Mouse (Mus musculus): ENCODE measurements around the gene Gimap9. TPM values are rescaled to one million over a fixed set of nuclear protein-coding genes. Genes with fewer than 3 reads are reported as not detected.
A peak's percentile ranks its signal among the peaks of the same experiment; 100 is the strongest.

The Gimap9 gene
- total RNA-seq, 2 experiments from 2014 or later: 9.0 TPM

GRCm38 (mm10) chr6:48689320-48689719 lies 13.4 kb downstream of the Gimap9 start:
- no peak for DNase-seq

GRCm38 (mm10) chr6:48692962-48693361 lies 17.0 kb downstream of the Gimap9 start:
- no peak for DNase-seq

- DNase-seq: no peak
Measured at GRCm38 (mm10) chr6:48696830-48697554, 21.1 kb downstream of the Gimap9 start.

GRCm38 (mm10) chr6:48697555-48697930 lies 21.6 kb downstream of the Gimap9 start:
- no peak for DNase-seq

GRCm38 (mm10) chr6:48698066-48698856 lies 22.3 kb downstream of the Gimap9 start:
- DNase-seq: no peak

- no peak for DNase-seq
Measured at GRCm38 (mm10) chr6:48698888-48699287, 23.0 kb downstream of the Gimap9 start.

GRCm38 (mm10) chr6:48700251-48701075 lies 24.5 kb downstream of the Gimap9 start:
- DNase-seq: no peak

GRCm38 (mm10) chr6:48702146-48702545 lies 26.2 kb downstream of the Gimap9 start:
- no peak for DNase-seq

- no peak for DNase-seq
Measured at GRCm38 (mm10) chr6:48702601-48703000, 26.7 kb downstream of the Gimap9 start.

GRCm38 (mm10) chr6:48704146-48704545 lies 28.2 kb downstream of the Gimap9 start:
- DNase-seq: no peak

GRCm38 (mm10) chr6:48706130-48706529 lies 30.2 kb downstream of the Gimap9 start:
- DNase-seq: no peak

GRCm38 (mm10) chr6:48718455-48718854 lies 42.5 kb downstream of the Gimap9 start, which contains the start of the genes Gm28053 and Gimap7:
Gene Gm28053, plus strand, starts transcription at chr6:48718607.
Gene Gimap7, plus strand, starts transcription at chr6:48718621.
- DNase-seq: no peak

- DNase-seq: no peak
Measured at GRCm38 (mm10) chr6:48720326-48720725, 44.4 kb downstream of the Gimap9 start.

- no peak for DNase-seq
Measured at GRCm38 (mm10) chr6:48723468-48723867, 47.5 kb downstream of the Gimap9 start.

GRCm38 (mm10) chr6:48725476-48725875 lies 49.5 kb downstream of the Gimap9 start:
- DNase-seq: peak; percentile 51

- DNase-seq: no peak
Measured at GRCm38 (mm10) chr6:48727761-48728160, 51.8 kb downstream of the Gimap9 start.

Other genes with a start within 250 kb of the Gimap9 start
- 10 to 100 TPM; 33.2 to 50.2 TPM for gene Zfp467, start 230.3 kb upstream of the Gimap9 start, total RNA-seq (2021)
- 1 to 10 TPM; 1.5 to 2.9 TPM for gene Sspo, start 227.9 kb upstream of the Gimap9 start, total RNA-seq (2021)
- gene Atp6v0e2, start 138.5 kb upstream of the Gimap9 start, total RNA-seq (2021): 10 to 100 TPM; 35.9 to 42.8 TPM
- gene Lrrc61, start 121.3 kb upstream of the Gimap9 start, total RNA-seq (2021): 10 to 100 TPM; 25.1 to 27.3 TPM
- 100 to 1,000 TPM; 198 to 328 TPM for gene Rarres2, start 103.3 kb upstream of the Gimap9 start, total RNA-seq (2021)
- gene Gm45021, start 86.5 kb upstream of the Gimap9 start, total RNA-seq (2021): not detected
- 10 to 100 TPM; 37.6 to 42.0 TPM for gene Repin1, start 82.2 kb upstream of the Gimap9 start, total RNA-seq (2021)
- gene Gm44965, start 82.2 kb upstream of the Gimap9 start, total RNA-seq (2021): 1 to 10 TPM in 1 of 2 experiments, not detected in 1; 1.3 TPM
- 1 to 10 TPM; 6.1 to 6.2 TPM for gene Zfp775, start 74.1 kb upstream of the Gimap9 start, total RNA-seq (2021)
- 1 to 10 TPM; 1.7 to 3.6 TPM for gene AI854703, start 49.4 kb upstream of the Gimap9 start, total RNA-seq (2021)
- 10 to 100 TPM; 11.7 to 14.8 TPM for gene Gimap8, start 28.9 kb upstream of the Gimap9 start, total RNA-seq (2021)
- 10 to 100 TPM; 50.2 to 52.8 TPM for gene Gimap4, start 8.4 kb downstream of the Gimap9 start, total RNA-seq (2021)
- gene Gimap6, start 32.1 kb downstream of the Gimap9 start, total RNA-seq (2021): 10 to 100 TPM; 70.8 to 75.9 TPM
- 10 to 100 TPM in 1 of 2 experiments, 1 to 10 TPM in 1; 9.1 to 10.3 TPM for gene Gm28053, start 42.5 kb downstream of the Gimap9 start, total RNA-seq (2021)
- 1 to 10 TPM in 1 of 2 experiments, under 1 TPM in 1; 0.96 to 1.6 TPM for gene Gimap7, start 42.5 kb downstream of the Gimap9 start, total RNA-seq (2021)
- gene Gimap1, start 62.9 kb downstream of the Gimap9 start, total RNA-seq (2021): 10 to 100 TPM; 18.7 to 24.2 TPM
- 10 to 100 TPM; 14.2 to 19.5 TPM for gene Gimap5, start 70.1 kb downstream of the Gimap9 start, total RNA-seq (2021)
- gene Gimap3, start 94.7 kb downstream of the Gimap9 start, total RNA-seq (2021): 1 to 10 TPM; 4.5 to 5.4 TPM
- gene Tmem176a, start 164.8 kb downstream of the Gimap9 start, total RNA-seq (2021): 100 to 1,000 TPM; 138 to 148 TPM
- 100 to 1,000 TPM; 280 to 302 TPM for gene Tmem176b, start 165.4 kb downstream of the Gimap9 start, total RNA-seq (2021)
- gene Aoc1, start 196.8 kb downstream of the Gimap9 start, total RNA-seq (2021): not detected